Mouse (Mus musculus) liver, embryonic 14.5 days (tissue): ENCODE results near the gene Slc2a9. TPM values are rescaled to one million over a fixed set of nuclear protein-coding genes. Genes with fewer than 3 reads are reported as not detected.

Experiments used
- ATAC-seq: fragments of 200-750 bp; cut with Nextera tagmentation; 2 replicates; pipeline ENCODE4 v1.8.0; 2017; ENCODE audit warnings: moderate number of reproducible peaks, mild to moderate bottlenecking, moderate library complexity; ENCODE audit not compliant: insufficient read depth
- DNase-seq, 3 experiments: peaks; one replicate each; pipeline ENCODE4 v3.0.0-alpha.2; 2012 to 2013; ENCODE audit warnings: low read depth in 3 of 3, low spot score in 3 of 3
- H3K27ac ChIP-seq: fragments of 300-500 bp; sonication (generic); 2 replicates; pipeline ENCODE4 v1.5.1; 2014; ENCODE audit warnings: moderate library complexity, mild to moderate bottlenecking, control low read depth, inconsistent platforms
- H3K27me3 ChIP-seq: fragments of 300-500 bp; sonication (generic); 2 replicates; pipeline ENCODE4 v1.6.1; 2014; ENCODE audit warnings: mild to moderate bottlenecking, low read length, moderate library complexity; ENCODE audit not compliant: control insufficient read depth, insufficient read depth
- H3K36me3 ChIP-seq: fragments of 300-500 bp; sonication (generic); replicated peaks from 2 replicates; pipeline ENCODE4 v1.6.1; 2014; ENCODE audit warnings: low read depth; ENCODE audit not compliant: control insufficient read depth, insufficient read depth
- H3K4me1 ChIP-seq, 2 experiments: fragments of 200-500 bp in 1 of 2; fragments of 300-500 bp in 1 of 2; sonication (generic) in 1 of 2; replicated peaks; 2 replicates each; pipeline ENCODE4 v1.6.1; 2012 to 2014; ENCODE audit warnings: antibody characterized with exemption in 1 of 2, inconsistent platforms in 1 of 2, low read length in 1 of 2; ENCODE audit not compliant: control insufficient read depth in 2 of 2, insufficient read depth in 2 of 2
- H3K4me2 ChIP-seq: fragments of 300-500 bp; sonication (generic); 2 replicates; pipeline ENCODE4 v1.6.1; 2014; ENCODE audit warnings: low read depth, mild to moderate bottlenecking, control low read depth, moderate library complexity
- H3K4me3 ChIP-seq, 2 experiments: fragments of 200-500 bp in 1 of 2; fragments of 300-500 bp in 1 of 2; sonication (generic) in 1 of 2; 2 replicates each; pipeline ENCODE4 v1.5.1; 2012 to 2014; ENCODE audit warnings: low read depth in 2 of 2, low read length in 2 of 2, mild to moderate bottlenecking in 2 of 2, control low read depth in 1 of 2, inconsistent platforms in 1 of 2, moderate library complexity in 1 of 2; ENCODE audit not compliant: insufficient read depth in 1 of 2
- H3K9ac ChIP-seq: fragments of 300-500 bp; sonication (generic); replicated peaks from 2 replicates; pipeline ENCODE4 v1.6.1; 2014; ENCODE audit warnings: mild to moderate bottlenecking, control low read depth, moderate library complexity
- H3K9me3 ChIP-seq: fragments of 300-500 bp; sonication (generic); 2 replicates; pipeline ENCODE4 v1.6.1; 2016; ENCODE audit warnings: low read length, mixed read lengths; ENCODE audit not compliant: control insufficient read depth
- CTCF ChIP-seq: IDR thresholded peaks from 2 replicates; pipeline ENCODE4 v1.5.1; 2016; ENCODE audit warnings: antibody characterized with exemption, low read depth, control low read depth
- EP300 ChIP-seq: IDR thresholded peaks from 2 replicates; pipeline ENCODE4 v1.6.1; 2016; ENCODE audit warnings: antibody characterized with exemption, low read depth
- WGBS: fragments of 180-500 bp; shearing (Covaris S2); extraction: QIAGEN DNeasy Blood & Tissue Kit; methylation state at CpG from one replicate; pipeline ENCODE4 v1.1.7; 2014; ENCODE audit not compliant: insufficient replicate concordance; 5-methylcytosine and 5-hydroxymethylcytosine counted together
- polyA plus RNA-seq, 2 experiments: library from polyadenylated mRNA; depleted of rRNA in 1 of 2; stranded (reverse) in 1 of 2; unstranded in 1 of 2; fragments of >200 nt; fragmentation: Nextera tagmentation in 1 of 2; extraction: Ambion mirVana in 1 of 2; gene quantifications; 2 replicates each; pipeline versions ENCODE4 v1.2.1 to v1.2.3; 2012 to 2014

Gene Slc2a9
- polyA plus RNA-seq, 2 experiments: 1.6 to 1.9 TPM

DNA sequence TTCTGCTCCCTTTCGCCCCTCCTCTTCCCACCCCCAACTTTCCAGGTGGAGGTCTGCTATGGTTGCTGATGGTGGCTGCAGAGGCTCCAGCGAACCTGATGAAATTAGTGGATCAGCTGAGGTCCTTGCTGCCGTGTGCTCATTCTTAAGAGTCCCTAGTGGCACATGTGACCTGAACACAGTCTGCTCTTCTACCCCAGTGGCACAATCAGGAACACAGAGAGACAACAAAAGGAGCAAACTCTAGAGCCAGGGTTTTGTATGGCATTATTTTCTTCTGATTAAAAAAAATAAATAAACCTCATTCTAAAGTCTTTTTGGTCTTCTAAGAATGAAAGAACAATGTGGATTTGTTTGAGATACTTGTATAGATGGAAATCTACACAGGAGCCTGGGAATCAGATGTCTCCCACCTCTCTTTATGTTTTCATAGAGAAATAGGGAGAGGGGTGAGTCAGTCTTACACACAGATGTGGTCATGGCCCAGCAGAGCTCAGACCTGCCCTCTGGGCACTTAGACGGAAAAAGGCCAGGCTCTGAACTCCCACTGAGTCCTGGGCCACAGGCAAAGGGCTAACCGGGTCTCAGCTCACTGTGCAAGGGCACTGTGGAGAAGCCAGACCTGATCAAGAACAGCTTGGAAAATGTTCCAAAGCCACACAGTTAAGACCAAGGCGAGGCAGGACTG is 1.9 kb upstream of the Slc2a9 start:
- TF ChIP-seq CTCF (no peak), EP300 (no peak)
- peak overlapping the region; percentile 71 for H3K27ac ChIP-seq
- no peak for ATAC-seq

DNA sequence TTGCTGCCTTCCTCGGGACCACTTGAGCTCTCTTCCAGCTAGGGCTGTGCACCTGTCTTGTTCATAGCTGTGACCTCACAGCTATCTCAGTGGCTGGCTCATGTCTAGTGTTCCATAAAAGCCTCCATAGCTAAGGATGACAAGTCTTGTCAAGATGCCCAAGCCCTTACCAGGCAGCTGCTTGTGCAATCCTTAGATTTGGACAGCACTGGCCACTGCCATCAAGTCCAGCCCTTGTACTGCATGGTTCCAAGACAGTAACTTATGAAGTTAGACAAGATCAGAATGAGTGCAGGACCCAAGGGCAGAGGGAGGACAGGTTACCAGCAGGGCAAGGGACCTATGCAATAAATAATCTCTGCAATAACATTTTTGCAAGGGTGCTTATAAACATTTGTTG is 1.2 kb upstream of the Slc2a9 start:
- DNase-seq: no peak
- no peak for TF ChIP-seq CTCF
- TF ChIP-seq EP300: no peak
- no peak overlapping the region for H3K4me3 ChIP-seq
- no peak overlapping the region for H3K4me2 ChIP-seq
- WGBS: 71% methylated on average over 1 of the region's 1 CpGs
- no peaks in the 10 kb centered on the region for H3K36me3 ChIP-seq
- peaks cover 44 to 80% of the 10 kb centered on the region in 2 experiments for H3K4me1 ChIP-seq
- no peak for ATAC-seq
- H3K9me3 ChIP-seq: no peaks in the 10 kb centered on the region
- H3K27ac ChIP-seq: no peak overlapping the region
- no peaks in the 10 kb centered on the region for H3K27me3 ChIP-seq
- H3K9ac ChIP-seq: no peak overlapping the region

More for the DNA sequence above, 1.9 kb upstream of the Slc2a9 start:
- WGBS: 29% methylated on average over 6 of the region's 6 CpGs
- Histone ChIP-seq H3K9ac (peak overlapping the region; percentile 35), H3K36me3 (no peaks in the 10 kb centered on the region), H3K27me3 (no peaks in the 10 kb centered on the region), H3K9me3 (no peaks in the 10 kb centered on the region), H3K4me3 (no peak overlapping the region), H3K4me2 (peak overlapping the region; percentile 36), H3K4me1 (peaks cover 42 to 77% of the 10 kb centered on the region in 2 experiments)
- DNase-seq: no peak

DNA sequence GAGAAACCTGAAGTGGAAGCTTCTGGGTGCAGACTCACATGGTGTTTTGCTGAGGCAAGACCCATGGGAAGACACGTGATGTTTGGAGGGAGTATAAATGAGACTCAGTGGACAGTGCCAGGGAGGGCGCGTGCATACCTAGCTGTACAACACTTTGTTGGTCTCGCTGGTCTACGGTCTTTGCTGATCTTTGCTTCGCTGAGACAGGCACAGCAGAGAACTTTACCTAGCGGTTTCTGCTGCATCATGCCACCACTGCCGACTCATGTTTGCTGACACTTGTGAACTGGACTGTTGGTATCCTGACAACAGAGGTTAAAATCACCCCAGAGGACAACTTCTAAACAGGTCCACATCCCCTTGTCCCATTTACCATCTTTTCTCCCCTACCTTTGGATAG is 2.9 kb downstream of the Slc2a9 start:
- ATAC-seq (peak; percentile 54), DNase-seq (peak in 1 of 3 experiments; percentile 45)
- Histone ChIP-seq H3K9ac (peak overlapping the region; percentile 34; the same call in 1 of the 2 replicates), H3K9me3 (no peaks in the 10 kb centered on the region), H3K4me1 (peaks cover 22 to 52% of the 10 kb centered on the region in 2 experiments), H3K4me2 (peak overlapping the region; percentile 24), H3K36me3 (no peaks in the 10 kb centered on the region), H3K27me3 (no peaks in the 10 kb centered on the region), H3K27ac (peak overlapping the region; percentile 82), H3K4me3 (no peak overlapping the region)
- 54% methylated on average over 8 of the region's 8 CpGs for WGBS
- TF ChIP-seq CTCF (no peak), EP300 (no peak)

DNA sequence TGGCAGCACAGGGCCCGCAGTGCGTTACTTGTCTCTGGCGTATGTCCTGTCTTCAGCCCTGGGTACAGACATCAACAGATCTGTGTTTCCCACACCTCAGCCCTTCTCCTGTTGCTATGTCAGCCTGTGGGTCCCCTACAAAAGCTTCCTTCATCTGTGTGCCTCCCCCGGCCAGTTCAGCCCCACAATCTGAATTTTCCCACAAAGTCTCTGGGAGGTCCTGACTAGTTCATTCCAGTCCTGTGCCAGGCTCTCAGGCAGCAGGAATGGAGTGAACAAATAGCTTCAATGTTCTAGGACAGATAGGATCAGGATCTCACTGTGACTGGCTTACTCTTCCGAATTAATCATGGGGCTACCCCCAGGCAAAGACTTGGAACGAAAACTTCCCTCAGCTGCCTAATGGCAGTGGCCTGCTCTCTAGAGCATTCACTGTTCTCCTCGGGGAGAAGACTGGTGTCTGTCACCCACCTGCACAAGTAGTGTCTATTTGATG is 3.6 kb downstream of the Slc2a9 start:
- peaks cover 20 to 46% of the 10 kb centered on the region in 2 experiments for H3K4me1 ChIP-seq
- WGBS: 82% methylated on average over 7 of the region's 7 CpGs
- H3K9ac ChIP-seq: 0 out of 2 replicates have a peak overlapping the region, but pooled peaks have one; percentile 34
- H3K9me3 ChIP-seq: no peaks in the 10 kb centered on the region
- H3K27ac ChIP-seq: peak overlapping the region; percentile 82
- TF ChIP-seq EP300: no peak
- no peak for TF ChIP-seq CTCF
- H3K36me3 ChIP-seq: no peaks in the 10 kb centered on the region
- H3K27me3 ChIP-seq: no peaks in the 10 kb centered on the region
- H3K4me2 ChIP-seq: no peak overlapping the region
- DNase-seq (no peak), ATAC-seq (peak; percentile 7; the same call in 1 of the 2 replicates)
- no peak overlapping the region for H3K4me3 ChIP-seq

DNA sequence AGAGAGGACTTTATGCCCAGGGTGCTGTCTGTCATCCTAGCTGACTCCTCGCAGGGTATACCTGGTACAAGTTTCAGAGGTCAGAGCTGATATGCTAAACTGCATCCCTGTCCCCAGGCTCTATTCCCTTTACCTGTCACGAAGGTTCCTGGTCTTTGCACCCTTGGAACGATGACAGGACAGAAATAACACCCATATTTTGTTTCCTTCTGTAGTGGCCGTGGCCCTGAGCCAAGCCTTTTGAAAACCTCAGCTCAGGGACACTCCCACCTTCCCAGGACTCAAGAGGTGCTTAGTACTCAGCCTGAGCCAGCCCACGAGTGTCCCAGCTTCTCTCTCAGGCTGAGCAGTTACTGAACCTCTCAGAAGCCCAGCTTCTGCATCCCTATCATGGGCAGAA is 4.5 kb downstream of the Slc2a9 start:
- WGBS: 55% methylated on average over 5 of the region's 5 CpGs
- Histone ChIP-seq H3K36me3 (no peaks in the 10 kb centered on the region), H3K9me3 (no peaks in the 10 kb centered on the region), H3K4me2 (no peak overlapping the region), H3K4me3 (no peak overlapping the region), H3K4me1 (peaks cover 19 to 40% of the 10 kb centered on the region in 2 experiments), H3K27me3 (no peaks in the 10 kb centered on the region), H3K27ac (no peak overlapping the region), H3K9ac (no peak overlapping the region)
- TF ChIP-seq EP300: no peak
- no peak for TF ChIP-seq CTCF
- no peak for ATAC-seq
- DNase-seq: no peak
